Mouse (Mus musculus): ENCODE measurements around the gene Fjx1.
A peak's percentile ranks its signal among the peaks of the same experiment; 100 is the strongest.

The Fjx1 gene

DNA sequence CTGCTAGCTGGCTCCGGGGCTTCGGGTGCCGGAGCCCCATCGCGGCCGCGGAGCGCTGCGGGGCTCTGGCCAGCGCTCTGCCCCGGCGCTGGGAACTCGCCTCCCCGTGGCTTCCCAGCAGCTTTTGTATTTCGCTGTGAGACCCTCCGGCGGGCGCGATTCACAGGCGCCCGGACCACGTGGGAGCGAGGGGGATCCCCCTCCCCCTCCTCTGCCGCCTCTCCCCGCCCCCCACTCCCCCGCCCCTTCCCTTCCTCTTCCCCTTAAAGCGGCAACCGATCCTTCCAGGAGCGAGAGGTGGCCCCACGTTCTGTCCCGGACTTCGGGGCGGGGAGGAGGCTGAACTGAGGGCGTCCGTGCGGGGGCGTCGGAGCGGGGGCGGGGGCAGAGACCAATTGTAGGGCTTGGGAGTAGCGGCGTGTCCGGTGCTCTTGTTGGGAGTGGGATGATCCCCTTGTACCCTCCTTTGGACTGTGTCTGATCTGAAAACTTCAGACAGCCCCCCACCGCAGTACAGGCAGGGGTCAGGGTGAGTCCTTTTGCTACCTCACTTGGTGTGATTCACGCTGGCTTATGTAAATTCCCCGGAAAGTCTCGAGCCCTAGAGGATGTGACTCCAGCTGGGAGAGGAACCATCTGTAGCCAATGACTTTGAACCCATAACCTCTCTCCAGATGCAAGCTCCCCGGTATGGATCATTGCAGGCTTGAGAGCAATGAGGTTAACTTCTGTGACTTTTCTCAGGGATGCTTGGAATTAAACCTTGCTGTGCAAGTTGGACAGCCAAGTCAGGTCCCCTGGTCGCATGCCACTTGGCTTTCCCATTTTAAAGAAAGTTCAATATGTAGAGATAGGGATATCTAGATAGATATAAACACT, at the start of gene Fjx1:
Gene Fjx1 (minus strand): TSS at position 829 of the 879 bp plus-strand sequence.
- DNase-seq (ENCODE audit: low spot score in 2 of 2) = peak; percentile 42 to 70

DNA sequence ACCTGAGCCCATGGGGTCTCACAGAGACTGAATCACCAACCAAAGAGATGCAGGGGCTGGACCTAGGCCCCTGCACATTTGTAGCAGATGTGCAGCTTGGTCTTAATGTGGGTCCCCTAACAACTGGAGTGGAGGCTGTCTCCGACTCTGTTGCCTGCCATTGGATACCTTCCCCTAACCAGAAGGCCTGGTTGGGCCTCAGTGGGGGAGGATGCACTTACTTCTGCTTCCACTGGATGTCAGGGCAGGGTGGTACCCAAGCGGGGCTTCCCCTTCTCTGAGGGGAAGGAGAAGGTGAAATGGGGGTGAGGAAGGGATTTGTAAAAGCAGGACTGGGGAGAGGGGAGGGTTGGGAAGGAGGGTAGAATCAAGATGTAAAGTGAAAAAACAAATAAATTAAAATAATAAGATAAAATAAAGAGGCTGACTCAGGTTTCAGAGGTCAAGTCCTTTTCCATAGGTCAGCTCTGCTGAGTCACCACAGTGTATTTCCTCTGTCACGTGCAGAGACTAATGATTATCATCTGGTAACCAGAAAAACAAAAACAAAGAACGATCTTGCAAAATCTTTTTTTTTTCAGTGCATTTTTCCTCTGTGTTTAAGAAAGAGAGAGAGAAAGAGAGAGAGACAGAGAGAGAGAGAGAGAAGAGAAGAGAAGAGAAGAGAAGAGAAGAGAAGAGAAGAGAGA, 47.8 kb upstream of the Fjx1 start:
- no peak for DNase-seq (ENCODE audit: low spot score in 2 of 2)

DNA sequence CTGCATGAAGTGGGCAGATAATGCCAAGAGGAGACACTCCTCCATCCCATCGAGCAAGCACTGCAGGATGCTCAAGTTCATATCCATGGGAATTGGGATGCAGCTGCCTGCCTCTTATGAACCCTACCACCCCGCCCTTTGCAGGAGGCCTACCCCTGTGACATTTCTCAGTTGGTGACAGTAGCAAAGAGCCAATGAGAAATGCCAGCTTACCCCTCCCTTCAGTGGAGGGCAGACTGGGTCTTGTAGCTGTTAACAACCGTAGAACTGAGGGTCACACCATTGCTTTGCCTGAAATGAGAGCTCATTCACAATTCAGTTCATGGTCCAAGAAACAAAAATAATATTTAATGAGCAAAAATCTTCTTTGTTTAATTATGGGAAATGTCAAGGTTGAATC, 28.4 kb upstream of the Fjx1 start:
- no peak for DNase-seq (ENCODE audit: low spot score in 2 of 2)

DNA sequence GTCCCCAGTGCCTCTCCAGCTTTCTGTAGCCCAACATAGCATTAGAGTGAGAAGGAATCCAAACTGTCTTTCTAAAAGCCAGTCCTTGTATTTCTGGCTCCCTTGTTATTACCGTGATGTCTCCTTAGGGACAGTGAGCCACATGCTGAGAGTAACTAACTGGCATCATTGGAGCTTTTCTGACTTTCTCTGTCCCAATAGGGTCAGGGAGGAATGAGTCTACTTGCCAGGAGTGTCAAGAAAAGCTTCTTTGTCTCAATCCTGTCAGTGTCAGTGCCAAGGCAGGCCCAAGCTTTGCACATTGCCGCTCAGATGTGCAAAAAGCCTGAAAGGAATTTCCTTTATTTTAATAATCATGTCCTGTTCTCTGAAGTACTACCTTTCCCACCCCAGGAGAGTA, 23.8 kb upstream of the Fjx1 start:
- no peak for DNase-seq (ENCODE audit: low spot score in 2 of 2)

DNA sequence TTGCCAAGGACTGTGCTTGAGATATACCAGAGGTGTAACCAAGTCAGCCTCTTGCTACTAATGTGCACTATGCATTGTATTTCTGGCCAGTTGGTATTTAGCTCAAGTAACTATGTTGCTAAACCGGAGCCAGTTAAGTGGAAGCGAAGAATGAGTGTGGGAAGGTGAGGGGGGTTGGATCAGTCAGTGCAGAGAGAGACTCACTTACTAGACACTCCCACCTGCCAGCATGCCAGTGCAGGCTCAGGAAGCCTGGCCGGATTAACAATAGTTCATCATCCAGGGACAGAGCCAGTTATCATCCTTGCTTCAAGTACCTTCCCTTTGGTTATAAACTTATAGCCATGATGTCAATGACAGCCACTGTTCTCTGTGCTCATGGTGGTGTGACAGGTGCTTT, 16.3 kb upstream of the Fjx1 start:
- DNase-seq (ENCODE audit: low spot score in 2 of 2) = no peak

DNA sequence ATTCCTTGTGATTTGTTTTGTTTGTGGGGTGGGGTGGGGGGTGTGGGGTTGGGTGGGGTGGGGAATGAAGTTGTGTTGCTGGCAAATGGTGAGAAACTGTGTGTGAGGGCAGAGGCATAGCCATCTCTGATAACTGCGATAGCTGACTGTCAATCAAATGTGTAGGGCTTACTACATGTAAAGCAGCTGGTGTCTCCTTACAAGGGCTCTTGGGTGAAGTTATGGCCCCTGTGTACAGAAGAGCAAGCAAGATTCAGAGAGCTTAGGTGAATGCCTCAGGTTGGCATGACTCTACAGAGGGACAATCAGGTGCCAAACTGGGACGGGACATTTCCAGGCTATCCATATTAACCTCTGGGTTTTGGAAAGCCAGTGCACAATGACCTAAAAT, 12.0 kb upstream of the Fjx1 start:
- no peak for DNase-seq (ENCODE audit: low spot score in 2 of 2)

DNA sequence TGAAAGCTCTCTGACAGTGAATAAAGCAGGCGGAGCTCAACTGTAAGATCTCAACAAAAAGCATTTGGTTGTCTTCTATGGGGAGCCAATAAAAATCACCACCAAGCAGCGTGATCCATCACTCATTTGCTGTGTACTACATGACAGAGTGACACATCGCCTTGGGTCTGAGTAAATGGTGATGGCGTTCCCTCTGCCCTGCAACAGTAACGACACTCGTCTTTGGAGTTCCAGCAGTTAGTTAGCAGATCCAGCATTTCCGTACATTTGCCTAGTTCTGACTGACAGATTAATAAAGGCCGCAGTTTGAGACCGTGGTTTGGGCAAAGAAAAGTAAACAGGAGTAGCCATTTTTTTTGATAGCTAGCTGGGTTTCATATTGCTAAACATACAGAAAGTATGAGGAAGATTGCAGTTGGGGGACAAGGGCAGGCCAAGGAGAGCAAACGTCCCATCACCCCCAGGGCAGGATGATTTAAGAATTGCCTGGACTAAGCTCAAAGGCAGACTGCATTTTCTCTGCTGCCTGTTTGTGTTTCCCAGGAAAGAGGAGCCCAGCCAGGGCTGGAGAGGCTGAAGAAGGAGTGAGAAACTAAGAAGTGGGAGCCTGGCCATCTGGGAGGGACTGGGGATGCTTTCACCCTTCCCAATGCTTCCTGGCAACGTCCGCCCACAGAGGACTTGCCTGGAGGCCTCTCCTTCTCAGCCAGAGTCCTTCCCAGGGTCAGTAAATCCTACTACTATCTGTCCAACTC, 11.5 kb upstream of the Fjx1 start:
- peak in 1 of 2 experiments; percentile 38 for DNase-seq (ENCODE audit: low spot score in 2 of 2)

DNA sequence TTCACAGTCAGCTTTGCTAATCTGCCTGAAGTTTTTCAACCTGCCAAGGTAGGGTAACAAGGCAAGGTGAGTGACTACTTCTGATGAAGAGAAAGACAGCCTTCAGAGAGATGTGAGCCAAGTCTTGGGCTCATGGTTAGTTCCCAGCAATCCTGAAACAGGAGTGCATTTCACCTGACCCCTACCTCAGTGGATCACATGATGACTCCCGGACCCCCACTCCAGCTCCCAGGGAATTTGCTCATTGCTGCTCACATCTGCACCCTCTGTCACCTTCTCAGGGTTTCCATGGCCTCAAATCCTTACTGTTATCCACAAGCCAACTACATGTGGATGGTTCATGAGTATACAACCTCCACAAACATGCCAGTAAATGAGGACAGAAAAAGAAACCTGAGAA, 9.2 kb upstream of the Fjx1 start:
- no peak for DNase-seq (ENCODE audit: low spot score in 2 of 2)

DNA sequence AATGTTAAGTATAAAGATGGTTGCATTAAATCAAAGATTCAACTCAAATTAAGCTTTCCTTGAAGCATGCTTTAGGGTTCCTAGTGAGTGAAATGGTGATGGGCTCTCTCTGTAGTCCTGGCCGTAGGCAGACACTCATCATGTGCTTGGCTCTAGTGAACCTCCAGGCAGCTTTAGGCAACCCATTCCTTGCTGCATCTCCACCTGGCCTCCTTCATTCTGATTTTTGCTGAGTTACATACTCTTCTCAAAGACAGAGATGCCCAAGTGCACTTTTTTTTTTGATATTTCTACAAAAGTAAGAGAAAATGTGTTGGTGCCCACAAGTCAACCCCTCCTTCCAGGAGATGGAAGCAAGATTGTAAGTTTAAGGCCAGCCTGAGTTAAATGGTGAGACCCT, 2.8 kb upstream of the Fjx1 start:
- no peak for DNase-seq (ENCODE audit: low spot score in 2 of 2)

DNA sequence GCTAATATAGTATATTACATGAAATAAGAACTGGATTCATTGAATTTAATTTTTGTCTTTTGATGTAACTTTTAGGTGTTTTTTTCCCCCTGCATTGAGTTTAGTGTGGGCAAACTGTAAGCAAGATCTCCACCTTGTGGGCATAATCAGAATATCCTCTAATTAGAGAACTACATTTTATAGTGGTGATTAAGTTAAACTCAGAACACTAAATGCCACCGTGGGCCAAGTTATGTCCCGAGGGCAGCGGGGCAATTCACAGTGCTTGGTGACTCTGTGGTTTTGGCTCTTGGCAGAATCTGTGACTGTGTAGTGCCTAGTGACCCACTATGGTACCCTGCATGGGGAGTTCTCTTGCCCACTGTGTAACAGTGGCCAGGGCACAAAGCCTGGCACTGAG, 1.1 kb upstream of the Fjx1 start:
- DNase-seq (ENCODE audit: low spot score in 2 of 2) = no peak

DNA sequence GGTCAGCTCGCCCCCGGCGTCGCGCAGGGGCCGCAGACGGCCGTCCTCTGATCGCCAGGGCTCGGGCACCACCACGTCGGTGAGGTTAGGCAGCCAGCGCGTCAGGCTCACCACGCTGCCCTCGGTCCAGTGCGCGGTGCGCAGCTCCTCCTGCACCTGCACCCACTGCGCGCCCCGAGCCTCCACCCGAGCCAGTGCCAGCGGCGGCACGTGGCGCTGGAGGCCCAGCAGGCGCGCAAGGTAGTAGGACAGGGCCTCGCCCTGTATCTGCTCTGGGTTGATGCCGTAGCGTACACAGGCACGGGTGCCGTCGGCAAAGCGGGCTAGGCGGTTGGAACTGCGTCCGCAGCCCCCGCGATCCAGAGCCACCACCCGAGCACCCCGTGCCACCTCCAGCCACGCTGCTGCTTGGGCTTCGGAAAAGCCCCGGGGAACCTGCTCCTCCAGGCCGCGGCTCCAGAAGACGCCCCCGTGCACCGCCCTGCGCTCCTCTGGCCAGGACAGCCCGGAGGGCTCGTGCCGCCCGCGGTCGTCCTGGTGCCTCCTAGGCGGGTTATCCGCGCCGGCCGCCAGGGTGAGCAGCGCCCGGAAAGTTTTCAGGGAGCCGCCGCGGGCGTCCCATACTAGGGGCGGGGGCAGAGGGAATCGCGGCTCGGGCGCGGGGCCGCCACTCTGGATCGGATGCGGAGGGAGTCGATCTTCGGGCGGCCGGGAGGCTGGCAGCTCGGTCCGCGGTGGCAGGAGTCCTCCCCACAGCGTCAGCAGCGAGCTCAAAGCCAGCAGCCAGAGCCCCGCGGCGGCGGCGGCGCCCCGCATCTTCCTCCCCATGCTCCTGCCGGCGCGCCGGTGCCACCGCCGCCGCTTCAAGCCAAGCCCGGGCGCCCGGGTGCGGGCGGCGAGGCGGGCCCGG, 1.3 kb downstream of the Fjx1 start:
- DNase-seq (ENCODE audit: low spot score in 2 of 2) = peak; percentile 30 to 46

DNA sequence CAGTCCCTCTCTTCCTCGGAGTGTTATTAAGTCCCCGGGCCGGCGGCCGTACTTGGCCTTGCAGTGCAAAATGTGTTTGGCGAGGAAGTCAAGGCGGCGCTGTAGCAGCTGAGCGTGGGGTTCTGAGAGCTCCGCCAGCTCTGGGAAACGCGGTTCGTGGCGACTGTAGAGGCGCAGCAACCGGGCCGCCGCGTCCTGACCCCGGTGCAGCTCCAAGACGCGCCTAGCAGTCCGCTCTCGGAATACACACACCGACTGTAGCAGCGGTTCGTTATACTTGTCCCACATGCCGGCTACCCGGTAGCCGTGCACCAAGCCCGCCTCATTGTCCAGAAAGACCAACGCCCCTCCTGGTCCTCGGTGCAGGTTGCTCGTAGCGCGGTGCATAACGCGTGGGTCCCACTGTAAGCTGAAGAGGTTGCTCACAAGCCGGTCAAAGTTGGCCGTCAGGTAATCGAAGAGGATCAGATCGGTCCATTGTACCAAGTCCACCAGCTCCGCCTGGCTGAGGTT, 2.0 kb downstream of the Fjx1 start:
- peak; percentile 61 to 69 for DNase-seq (ENCODE audit: low spot score in 2 of 2)

DNA sequence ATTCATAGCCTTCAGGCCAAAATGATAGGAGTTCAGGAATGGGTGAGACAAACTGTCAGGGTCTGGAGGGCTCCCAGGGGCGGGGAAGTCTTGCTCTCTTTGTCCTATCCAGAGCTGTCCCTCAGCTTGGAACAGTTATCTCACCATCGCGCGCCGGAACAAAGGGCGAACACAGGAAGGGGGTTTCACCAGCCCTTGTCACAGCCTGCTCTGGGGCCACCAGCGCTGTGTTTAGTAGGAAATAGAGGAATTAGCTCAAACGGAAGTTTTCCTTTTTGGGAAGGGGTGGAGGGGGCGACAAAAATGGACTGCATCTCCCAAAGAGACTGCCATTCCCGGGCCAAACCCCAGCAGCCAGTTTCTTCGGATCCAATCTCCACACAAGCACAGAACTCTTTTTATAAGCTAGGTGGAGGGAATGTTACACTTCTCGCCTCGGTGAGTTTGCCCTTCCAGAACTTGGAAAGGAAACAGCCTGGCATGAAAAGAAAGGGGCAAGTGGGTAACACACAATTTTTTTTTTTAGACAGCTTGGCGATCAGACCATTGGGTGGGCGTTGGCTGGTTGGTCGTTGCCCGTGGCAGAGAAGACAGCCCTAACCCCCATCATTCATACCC, 2.6 kb downstream of the Fjx1 start:
- DNase-seq (ENCODE audit: low spot score in 2 of 2) = peak in 1 of 2 experiments; percentile 25

DNA sequence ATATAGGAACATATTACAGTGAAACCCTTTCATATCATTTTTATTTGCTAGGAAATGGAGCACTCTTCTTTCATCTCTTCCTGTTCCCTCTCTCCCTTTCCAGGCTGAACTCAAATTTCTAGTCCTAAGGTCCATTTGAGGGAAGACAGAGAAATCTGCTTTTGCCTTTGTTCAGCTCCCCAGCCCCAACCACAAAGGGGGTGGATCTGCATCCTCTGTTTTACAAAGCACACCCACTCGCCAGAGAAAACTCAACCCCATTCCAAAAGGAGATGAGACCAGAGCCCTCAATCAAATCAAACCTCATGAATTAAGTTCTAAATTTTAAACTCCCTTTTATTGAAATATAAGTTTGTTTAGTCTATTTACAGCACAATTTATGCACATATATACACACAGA, 3.2 kb downstream of the Fjx1 start:
- no peak for DNase-seq (ENCODE audit: low spot score in 2 of 2)

DNA sequence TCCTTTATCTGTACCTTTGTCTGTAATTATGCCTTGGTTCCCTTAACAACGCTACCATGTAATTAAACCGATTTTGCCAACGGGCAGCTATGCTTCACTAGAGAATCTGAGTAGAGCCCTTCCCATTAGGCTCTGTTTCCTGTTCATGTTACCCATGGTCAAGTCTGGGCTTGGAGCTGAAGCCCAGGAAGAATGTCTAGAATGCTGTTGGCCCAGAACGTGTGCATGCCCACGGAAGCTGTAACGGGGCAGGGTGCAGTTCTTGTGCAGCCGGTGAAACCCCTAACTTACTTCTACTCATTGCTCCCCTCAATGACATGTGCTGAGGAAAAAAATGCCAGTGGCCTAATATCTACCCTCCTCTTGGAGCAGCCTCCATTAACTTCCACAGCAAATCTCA, 4.5 kb downstream of the Fjx1 start:
- DNase-seq (ENCODE audit: low spot score in 2 of 2) = no peak

DNA sequence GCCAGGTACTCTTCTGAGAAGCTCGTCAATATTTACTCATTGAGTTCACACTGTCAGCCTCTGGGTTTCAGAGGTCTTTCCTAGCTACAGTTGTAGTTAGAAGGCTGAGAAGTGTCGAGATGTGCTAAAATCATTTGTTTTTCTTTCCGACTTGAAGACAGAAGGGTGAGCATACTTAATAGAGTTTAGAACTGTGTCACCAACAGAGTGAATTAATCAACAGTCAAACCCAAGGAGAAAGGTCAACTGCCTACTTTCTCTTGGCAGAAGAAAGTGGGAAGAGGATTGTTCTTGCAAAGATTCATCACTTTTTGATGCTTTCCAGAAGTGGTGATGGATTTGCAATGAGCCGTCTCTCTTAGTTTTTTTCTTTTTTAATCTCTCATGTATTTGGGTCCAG, 5.4 kb downstream of the Fjx1 start:
- no peak for DNase-seq (ENCODE audit: low spot score in 2 of 2)

DNA sequence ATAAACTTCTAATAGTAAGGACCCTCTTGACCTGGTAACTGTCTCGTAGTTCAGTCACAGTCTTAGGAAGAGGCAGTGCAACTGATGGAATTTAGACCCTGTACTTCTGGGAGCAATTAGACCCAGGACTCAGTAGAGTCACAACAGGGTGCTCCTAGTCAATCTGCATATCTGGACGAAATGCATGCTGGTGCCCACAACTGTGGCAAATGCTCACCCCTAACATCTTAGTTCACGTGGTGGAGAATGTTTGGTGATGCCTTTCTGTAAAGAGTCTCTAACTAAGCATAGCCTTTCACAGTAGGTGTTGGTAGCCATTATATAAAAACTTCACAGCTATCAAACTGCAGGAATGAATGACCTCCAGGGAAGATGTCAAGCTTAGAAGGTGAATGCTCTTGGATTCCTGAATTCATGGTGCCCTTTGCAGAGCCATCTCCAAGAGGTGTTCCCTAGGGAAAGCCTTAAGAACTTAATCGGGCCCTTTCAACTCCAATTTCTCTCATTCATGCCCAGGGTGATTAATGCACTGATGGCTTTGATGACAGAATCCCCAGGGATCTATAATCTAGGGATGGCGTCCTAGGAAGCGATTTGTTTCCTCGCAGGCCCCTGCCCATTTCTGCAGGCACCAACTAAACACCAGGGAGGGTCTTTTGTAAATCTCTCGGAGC, 14.8 kb downstream of the Fjx1 start:
- DNase-seq (ENCODE audit: low spot score in 2 of 2) = no peak

DNA sequence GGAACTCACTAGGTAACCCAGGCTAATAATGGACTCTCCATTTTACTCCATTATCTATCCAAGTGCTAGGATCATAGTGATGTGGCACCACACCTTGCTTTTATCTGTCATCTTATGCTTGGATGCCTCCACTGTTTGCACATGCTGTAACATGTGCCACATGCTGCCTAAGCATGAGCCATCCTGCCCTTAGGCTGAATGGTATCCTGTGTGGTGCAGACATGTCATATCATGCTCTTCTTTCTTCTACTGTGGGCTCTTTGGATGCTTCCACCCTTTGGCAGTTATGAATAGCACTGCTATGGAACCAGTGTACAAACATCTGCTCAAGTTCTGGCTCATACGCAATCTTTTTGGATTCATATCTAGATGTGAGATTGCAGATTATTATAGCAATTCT, 18.4 kb downstream of the Fjx1 start:
- DNase-seq (ENCODE audit: low spot score in 2 of 2) = no peak

DNA sequence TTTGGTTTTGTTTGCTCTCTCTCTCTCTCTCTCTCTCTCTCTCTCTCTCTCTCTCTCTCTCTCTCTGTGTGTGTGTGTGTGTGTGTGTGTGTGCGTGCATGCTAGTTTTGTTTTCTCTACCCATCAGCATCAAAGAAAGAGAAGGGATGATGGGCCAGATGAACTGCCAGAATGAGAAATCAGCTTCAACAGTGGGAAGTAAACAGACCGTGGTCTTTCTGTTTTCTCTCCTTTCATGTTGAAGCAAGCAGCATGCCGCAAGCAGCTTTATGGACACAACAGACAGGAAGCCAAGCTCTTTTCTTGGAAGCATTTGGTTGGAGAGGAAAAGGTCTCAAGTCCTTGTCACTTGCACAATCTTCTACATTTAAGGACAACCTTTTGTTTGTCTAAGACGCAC, 21.2 kb downstream of the Fjx1 start:
- DNase-seq (ENCODE audit: low spot score in 2 of 2) = no peak

DNA sequence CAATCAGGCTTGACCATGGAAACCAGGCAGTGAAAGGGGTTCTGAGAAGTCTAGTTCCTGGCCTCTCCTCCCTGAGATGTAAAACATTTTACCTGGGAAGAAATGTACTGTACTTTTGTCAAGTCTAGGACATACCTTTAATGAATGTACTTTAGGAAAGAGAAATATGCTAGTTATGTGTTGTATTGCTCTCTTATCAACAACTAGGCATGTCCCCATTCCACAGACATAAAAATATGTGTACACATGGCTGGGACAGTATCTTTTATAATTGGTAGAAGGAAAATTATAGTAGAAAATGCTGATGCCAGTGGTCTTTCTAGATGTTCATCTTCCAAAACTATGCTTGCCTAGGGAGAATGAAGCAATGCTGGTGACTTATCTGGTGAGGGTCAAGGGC, 24.3 kb downstream of the Fjx1 start:
- no peak for DNase-seq (ENCODE audit: low spot score in 2 of 2)

All from cerebellum, postnatal 4 days (tissue).